19 mouse cellular contexts compared by ENCODE assay signal in the genomic region with DNA sequence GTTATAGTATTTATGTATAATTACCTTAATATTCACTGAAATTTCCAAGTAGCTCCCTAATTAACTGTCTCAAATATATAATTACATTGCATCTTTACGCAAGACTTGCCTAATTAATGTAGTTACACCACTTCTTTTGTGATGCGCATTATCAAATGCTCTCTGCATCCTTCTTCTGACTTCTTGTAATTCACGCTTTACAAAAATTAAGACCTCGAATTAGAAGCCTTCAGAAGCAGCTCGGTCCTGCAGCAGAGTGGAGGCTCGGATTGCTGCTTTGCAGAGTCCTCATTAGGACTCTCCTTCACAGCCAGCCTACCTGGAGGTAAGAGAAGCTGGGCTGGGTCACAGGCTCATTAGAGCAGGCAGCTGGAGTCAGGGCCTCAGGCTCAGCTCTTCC.
DNase-seq lines count a peak whose midpoint lies in the region; ATAC-seq lines count a peak whose summit lies in the region.
"Had no signal": no experiment of that assay in that cellular context is flagged by ENCODE, and none has a peak within 500 bp of the region (broad histone marks: within the 10 kb centered on the region; RNA-seq: fewer than 3 reads in every experiment).

No protein-coding gene starts in this region.

- DNase-seq in forebrain, embryonic 10.5 days (ENCODE audit: extremely low spot score, low spot score), result no peak
- no peak for DNase-seq in midbrain, embryonic 10.5 days (ENCODE audit: low spot score)
- no peak for DNase-seq in heart, adult 18-20 months
- no peak for DNase-seq in cerebellum, adult 11-12 months
- DNase-seq: adrenal gland, adult 2 months; adrenal gland, postnatal 10 days; adrenal gland, postnatal 25 days; cerebellum, adult 18-20 months; cerebellum, adult 8-10 months; cerebellum, adult 9-11 months; cerebellum, postnatal 14 days; cerebellum, postnatal 36 days; embryo, embryonic 11 days had no signal

- H3K9me3 ChIP-seq in forebrain, embryonic 12.5 days, result no peaks in the 10 kb centered on the region
- no peaks in the 10 kb centered on the region for H3K9me3 ChIP-seq in forebrain, embryonic 10.5 days
- no peaks in the 10 kb centered on the region for H3K9me3 ChIP-seq in midbrain, embryonic 16.5 days (replicated peaks; ENCODE audit: control insufficient read depth, low read length, poor library complexity, severe bottlenecking)
- H3K9me3 ChIP-seq in midbrain, embryonic 10.5 days (replicated peaks), result no peaks in the 10 kb centered on the region
- no peaks in the 10 kb centered on the region for H3K9me3 ChIP-seq in forebrain, embryonic 15.5 days
- H3K9me3 ChIP-seq: embryonic facial prominence, embryonic 13.5 days; embryonic facial prominence, embryonic 15.5 days had no signal

- no peak overlapping the region for H3K27ac ChIP-seq in forebrain, embryonic 12.5 days
- H3K27ac ChIP-seq in forebrain, embryonic 10.5 days, result no peak overlapping the region
- H3K27ac ChIP-seq in midbrain, embryonic 16.5 days (ENCODE audit: low read length), result peak overlapping the region; percentile 8; the same call in 1 of the 2 replicates
- H3K27ac ChIP-seq in midbrain, embryonic 10.5 days (replicated peaks), result no peak overlapping the region
- H3K27ac ChIP-seq in forebrain, embryonic 15.5 days (replicated peaks), result no peak overlapping the region
- H3K27ac ChIP-seq: embryonic facial prominence, embryonic 13.5 days; embryonic facial prominence, embryonic 15.5 days had no signal

- 36% methylated on average over 6 of the region's 6 CpGs for WGBS in forebrain, embryonic 12.5 days
- WGBS in forebrain, embryonic 10.5 days, result 68% methylated on average over 6 of the region's 6 CpGs
- 52% methylated on average over 6 of the region's 6 CpGs for WGBS in midbrain, embryonic 16.5 days
- WGBS in midbrain, embryonic 10.5 days, result 87% methylated on average over 6 of the region's 6 CpGs
- 15% methylated on average over 6 of the region's 6 CpGs for WGBS in forebrain, embryonic 15.5 days

- no peak overlapping the region for H3K9ac ChIP-seq in forebrain, embryonic 12.5 days
- H3K9ac ChIP-seq in midbrain, embryonic 16.5 days (ENCODE audit: low read depth, low read length), result no peak overlapping the region
- H3K9ac ChIP-seq in forebrain, embryonic 15.5 days (replicated peaks), result no peak overlapping the region
- H3K9ac ChIP-seq: embryonic facial prominence, embryonic 13.5 days; embryonic facial prominence, embryonic 15.5 days had no signal

- peak; percentile 37; the same call in 1 of the 2 replicates for ATAC-seq in forebrain, embryonic 12.5 days (ENCODE audit: low FRiP score)
- no peak for ATAC-seq in midbrain, embryonic 16.5 days
- 0 out of 2 replicates have a peak, but pooled peaks have one; percentile 11 for ATAC-seq in forebrain, embryonic 15.5 days (replicated peaks)

- no peak overlapping the region for H3K4me2 ChIP-seq in forebrain, embryonic 12.5 days
- no peak overlapping the region for H3K4me2 ChIP-seq in midbrain, embryonic 16.5 days (ENCODE audit: low read length)
- H3K4me2 ChIP-seq in forebrain, embryonic 15.5 days (replicated peaks), result no peak overlapping the region
- H3K4me2 ChIP-seq: embryonic facial prominence, embryonic 13.5 days; embryonic facial prominence, embryonic 15.5 days had no signal

- H3K27me3 ChIP-seq in forebrain, embryonic 12.5 days, result peaks cover 29% of the 10 kb centered on the region
- peaks cover 11% of the 10 kb centered on the region; the same call in 1 of the 2 replicates for H3K27me3 ChIP-seq in forebrain, embryonic 10.5 days (ENCODE audit: poor library complexity, severe bottlenecking)
- H3K27me3 ChIP-seq in midbrain, embryonic 16.5 days (ENCODE audit: control insufficient read depth, insufficient read depth, low read depth, low read length), result no peaks in the 10 kb centered on the region
- H3K27me3 ChIP-seq in midbrain, embryonic 10.5 days (ENCODE audit: low read depth, poor library complexity, severe bottlenecking), result no peaks in the 10 kb centered on the region
- H3K27me3 ChIP-seq in forebrain, embryonic 15.5 days, result no peaks in the 10 kb centered on the region
- H3K27me3 ChIP-seq: embryonic facial prominence, embryonic 13.5 days; embryonic facial prominence, embryonic 15.5 days had no signal

- peaks cover 3% of the 10 kb centered on the region; the same call in 1 of the 2 replicates for H3K4me1 ChIP-seq in forebrain, embryonic 12.5 days
- H3K4me1 ChIP-seq in forebrain, embryonic 10.5 days, result peaks cover 12% of the 10 kb centered on the region; the same call in 1 of the 2 replicates
- no peaks in the 10 kb centered on the region for H3K4me1 ChIP-seq in midbrain, embryonic 16.5 days (ENCODE audit: control insufficient read depth, insufficient read depth, low read length)
- H3K4me1 ChIP-seq in midbrain, embryonic 10.5 days, result no peaks in the 10 kb centered on the region
- H3K4me1 ChIP-seq in forebrain, embryonic 15.5 days, result peaks cover 9% of the 10 kb centered on the region; the same call in 1 of the 2 replicates
- H3K4me1 ChIP-seq: embryonic facial prominence, embryonic 13.5 days; embryonic facial prominence, embryonic 15.5 days had no signal

- H3K36me3 ChIP-seq in forebrain, embryonic 12.5 days (replicated peaks), result no peaks in the 10 kb centered on the region
- no peaks in the 10 kb centered on the region for H3K36me3 ChIP-seq in forebrain, embryonic 10.5 days (replicated peaks)
- H3K36me3 ChIP-seq in midbrain, embryonic 16.5 days (ENCODE audit: control insufficient read depth, insufficient read depth, low read length), result no peaks in the 10 kb centered on the region
- H3K36me3 ChIP-seq in midbrain, embryonic 10.5 days, result no peaks in the 10 kb centered on the region
- H3K36me3 ChIP-seq in forebrain, embryonic 15.5 days, result no peaks in the 10 kb centered on the region
- H3K36me3 ChIP-seq: embryonic facial prominence, embryonic 13.5 days; embryonic facial prominence, embryonic 15.5 days had no signal

- no peak overlapping the region for H3K4me3 ChIP-seq in forebrain, embryonic 12.5 days (replicated peaks)
- no peak overlapping the region for H3K4me3 ChIP-seq in forebrain, embryonic 10.5 days
- H3K4me3 ChIP-seq in midbrain, embryonic 16.5 days (ENCODE audit: low read depth, low read length), result no peak overlapping the region
- H3K4me3 ChIP-seq in midbrain, embryonic 10.5 days, result no peak overlapping the region
- no peak overlapping the region for H3K4me3 ChIP-seq in forebrain, embryonic 15.5 days
- H3K4me3 ChIP-seq: embryonic facial prominence, embryonic 13.5 days; embryonic facial prominence, embryonic 15.5 days; erythroblast, embryonic 14.5 days had no signal
